Mouse (Mus musculus) adipocyte (in vitro differentiated cells): ENCODE results near the gene Serpina3b.
"Not testable (repeated sequence)": the region's sequence is repeated elsewhere in the genome, so short reads cannot be mapped to it uniquely, and the experiment has no call there.

Source experiments
- DNase-seq: peaks from one replicate; pipeline ENCODE4 v3.0.0-alpha.2; 2016; ENCODE audit warnings: low spot score

Gene Serpina3b

GRCm38 (mm10) chr12:104127696-104128095 is at the start of gene Serpina3b:
Serpina3b (plus strand) TSS chr12:104127996.
- no peak for DNase-seq

- no peak for DNase-seq
Measured at GRCm38 (mm10) chr12:104090119-104090518, 37.7 kb upstream of the Serpina3b start.

GRCm38 (mm10) chr12:104091303-104091702 is 36.5 kb upstream of the Serpina3b start:
- DNase-seq, result no peak

GRCm38 (mm10) chr12:104100768-104101167 is 27.0 kb upstream of the Serpina3b start, which contains the start of gene Serpina5:
Serpina5 (plus strand) TSS chr12:104101113.
- DNase-seq, result no peak

GRCm38 (mm10) chr12:104105847-104106246 is 21.9 kb upstream of the Serpina3b start:
- DNase-seq, result no peak

- no peak for DNase-seq
Measured at GRCm38 (mm10) chr12:104106919-104107318, 20.9 kb upstream of the Serpina3b start.

GRCm38 (mm10) chr12:104108507-104108906 is 19.3 kb upstream of the Serpina3b start:
- DNase-seq, result no peak

GRCm38 (mm10) chr12:104112333-104112732 is 15.5 kb upstream of the Serpina3b start, which contains the start of gene Serpina3a:
Serpina3a (plus strand) TSS chr12:104112724.
- not testable (repeated sequence) for DNase-seq

GRCm38 (mm10) chr12:104114921-104115579 is 12.7 kb upstream of the Serpina3b start:
- peak; percentile 37 for DNase-seq

GRCm38 (mm10) chr12:104123097-104123496 is 4.7 kb upstream of the Serpina3b start:
- DNase-seq, result no peak

- DNase-seq, result peak; percentile 40
Measured at GRCm38 (mm10) chr12:104123996-104124395, 3.8 kb upstream of the Serpina3b start.

GRCm38 (mm10) chr12:104125021-104125560 is 2.7 kb upstream of the Serpina3b start:
- peak; percentile 79 for DNase-seq

GRCm38 (mm10) chr12:104131041-104131440 is 3.2 kb downstream of the Serpina3b start:
- DNase-seq, result peak; percentile 65

- no peak for DNase-seq
Measured at GRCm38 (mm10) chr12:104138216-104138615, 10.4 kb downstream of the Serpina3b start.

GRCm38 (mm10) chr12:104140543-104141103 is 12.8 kb downstream of the Serpina3b start:
- DNase-seq, result no peak

GRCm38 (mm10) chr12:104141506-104141905 is 13.7 kb downstream of the Serpina3b start:
- DNase-seq, result no peak

- no peak for DNase-seq
Measured at GRCm38 (mm10) chr12:104142427-104142826, 14.6 kb downstream of the Serpina3b start.

GRCm38 (mm10) chr12:104143286-104143685 is 15.5 kb downstream of the Serpina3b start:
- peak; percentile 27 for DNase-seq

GRCm38 (mm10) chr12:104145571-104145970 is 17.8 kb downstream of the Serpina3b start:
- no peak for DNase-seq

- DNase-seq, result peak; percentile 47
Measured at GRCm38 (mm10) chr12:104151989-104152388, 24.2 kb downstream of the Serpina3b start.

- DNase-seq, result peak; percentile 53
Measured at GRCm38 (mm10) chr12:104153041-104153645, 25.3 kb downstream of the Serpina3b start.

- peak; percentile 54 for DNase-seq
Measured at GRCm38 (mm10) chr12:104153656-104154055, 25.9 kb downstream of the Serpina3b start, which contains the start of gene Serpina3c. Serpina3c (minus strand) TSS chr12:104153870.

- peak; percentile 77 for DNase-seq
Measured at GRCm38 (mm10) chr12:104174747-104175146, 47.0 kb downstream of the Serpina3b start.
